Mouse (Mus musculus) erythroblast, embryonic 14.5 days (primary cell): ENCODE data around the gene Chad. TPM values are rescaled to one million over a fixed set of nuclear protein-coding genes. Genes with fewer than 3 reads are reported as not detected.

Experiments
- H3K27me3 ChIP-seq: 2 replicates; pipeline ENCODE4 v1.6.1; 2012; ENCODE audit warnings: inconsistent platforms; ENCODE audit not compliant: control insufficient read depth
- H3K36me3 ChIP-seq: 2 replicates; pipeline ENCODE4 v1.6.1; 2012; ENCODE audit warnings: mild to moderate bottlenecking, inconsistent platforms; ENCODE audit not compliant: control insufficient read depth
- H3K4me1 ChIP-seq: 2 replicates; pipeline ENCODE4 v1.6.1; 2012; ENCODE audit warnings: inconsistent platforms; ENCODE audit not compliant: control insufficient read depth
- H3K4me3 ChIP-seq: replicated peaks from 2 replicates; pipeline ENCODE3; 2012; ENCODE audit warnings: moderate library complexity, mild to moderate bottlenecking, inconsistent platforms
- H3K9me3 ChIP-seq: 2 replicates; pipeline ENCODE4 v1.6.1; 2012; ENCODE audit warnings: low read length, inconsistent platforms, mixed read lengths; ENCODE audit not compliant: control insufficient read depth
- GATA1 ChIP-seq: IDR thresholded peaks from 2 replicates; pipeline ENCODE4 v1.6.1; 2012; ENCODE audit warnings: low read length, inconsistent platforms, mixed read lengths
- TAL1 ChIP-seq: IDR thresholded peaks from 3 replicates; pipeline ENCODE4 v1.6.1; 2012; ENCODE audit warnings: low read length, inconsistent platforms, mixed read lengths
- polyA plus RNA-seq: library from polyadenylated mRNA; stranded (reverse); fragments of >175 nt; gene quantifications from 2 replicates; pipeline ENCODE4 v1.2.3, GENCODE M21; 2012

Gene Chad
- polyA plus RNA-seq, 1 experiment: not detected

DNA sequence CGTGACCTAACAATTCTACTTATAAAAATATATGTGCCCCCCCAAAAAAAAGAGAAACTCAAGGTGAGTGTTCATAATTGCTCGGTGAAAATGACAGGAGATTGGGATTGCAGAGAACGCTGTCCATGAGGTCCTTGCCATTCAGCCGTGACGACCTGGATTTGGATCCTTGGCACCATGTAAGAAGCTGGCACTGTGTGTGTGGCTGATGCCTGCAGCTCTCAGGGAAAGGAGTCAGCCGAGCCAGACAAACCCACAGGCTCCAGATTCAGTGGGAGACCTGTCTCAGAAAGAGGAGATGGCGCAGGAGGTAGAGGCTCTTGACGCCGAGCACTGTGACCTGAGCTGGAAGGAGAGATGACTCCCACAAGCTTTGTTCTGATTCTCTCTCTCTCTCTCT, 11.5 kb downstream of the Chad start:
- Histone ChIP-seq H3K36me3 (no peaks in the 10 kb centered on the region), H3K9me3 (no peaks in the 10 kb centered on the region), H3K4me1 (no peaks in the 10 kb centered on the region), H3K27me3 (no peaks in the 10 kb centered on the region), H3K4me3 (no peak overlapping the region)
- TF ChIP-seq GATA1 (no peak), TAL1 (no peak)

DNA sequence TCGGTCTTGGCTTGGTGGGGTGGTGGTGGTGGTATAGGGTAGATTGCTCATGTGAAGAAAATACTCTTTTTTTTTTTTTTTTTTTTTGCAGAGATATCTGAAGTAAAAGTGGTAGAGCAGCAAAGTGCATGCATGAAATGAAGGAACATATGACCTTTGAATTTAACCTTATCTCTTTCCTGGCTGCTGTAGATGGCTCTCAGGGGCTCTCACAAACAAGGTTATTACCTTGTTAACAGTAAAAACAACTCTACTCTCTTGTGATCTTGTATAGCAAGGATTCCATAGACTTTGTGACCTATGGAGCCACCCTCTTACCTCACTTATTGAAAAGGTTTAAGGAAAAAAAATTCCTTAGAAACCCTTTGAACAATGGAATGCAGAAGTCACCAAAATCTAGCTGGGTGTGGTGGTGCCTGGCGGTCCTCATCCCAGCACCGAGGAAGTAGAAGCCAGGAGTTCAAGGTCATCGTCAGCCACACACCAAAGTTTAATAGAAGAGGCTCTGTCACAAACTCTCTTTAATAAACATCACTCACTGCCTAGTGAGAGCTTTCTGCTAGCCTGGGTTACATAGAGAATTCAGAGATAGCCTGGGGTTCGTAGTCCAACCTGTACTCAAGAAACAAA, 15.4 kb downstream of the Chad start:
- Histone ChIP-seq H3K27me3 (no peaks in the 10 kb centered on the region), H3K4me3 (no peak overlapping the region), H3K36me3 (no peaks in the 10 kb centered on the region), H3K4me1 (no peaks in the 10 kb centered on the region), H3K9me3 (no peaks in the 10 kb centered on the region)
- TF ChIP-seq GATA1 (no peak), TAL1 (no peak)

DNA sequence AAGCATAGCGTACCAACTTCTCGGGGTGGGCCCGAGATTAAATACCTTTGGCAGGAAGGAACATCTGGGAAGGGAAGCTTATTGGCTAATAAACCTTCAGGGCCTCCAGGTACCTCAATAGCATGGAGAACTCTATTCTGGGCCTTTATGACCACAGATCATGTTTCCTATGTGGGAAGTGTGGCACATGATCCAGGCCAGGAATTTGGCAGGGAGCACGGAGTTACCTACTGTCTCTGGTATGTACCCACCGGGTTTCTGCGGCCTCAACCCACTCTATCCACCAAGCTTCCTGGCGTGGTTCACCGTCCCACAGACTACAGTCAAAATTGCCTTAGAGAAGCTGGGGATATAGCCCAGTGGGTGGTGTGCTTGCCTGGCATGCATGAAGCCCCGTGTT, 20.2 kb downstream of the Chad start:
- Histone ChIP-seq H3K4me1 (no peaks in the 10 kb centered on the region), H3K27me3 (no peaks in the 10 kb centered on the region), H3K4me3 (no peak overlapping the region), H3K36me3 (no peaks in the 10 kb centered on the region), H3K9me3 (no peaks in the 10 kb centered on the region)
- no peak for TF ChIP-seq TAL1
- TF ChIP-seq GATA1: no peak

DNA sequence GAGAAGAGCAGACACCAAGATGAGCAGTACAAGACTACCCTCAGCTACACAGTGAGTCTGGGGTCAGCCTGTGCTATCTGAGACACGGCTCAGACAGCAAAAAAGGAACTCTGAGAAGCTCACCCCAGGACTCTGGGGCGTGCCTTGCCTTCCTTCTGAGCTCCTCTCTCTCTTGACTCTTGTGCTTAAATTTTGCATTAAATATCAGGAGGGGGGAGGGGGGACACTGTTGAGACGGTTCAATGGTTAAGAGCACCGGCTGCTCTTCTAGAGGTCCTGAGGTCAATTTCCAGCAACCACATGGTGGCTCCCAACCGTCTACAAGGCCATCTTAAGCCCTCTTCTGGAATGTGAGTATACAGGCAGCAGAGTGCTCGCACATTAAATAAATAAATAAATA, 22.7 kb downstream of the Chad start:
- TF ChIP-seq GATA1: no peak
- no peak for TF ChIP-seq TAL1
- Histone ChIP-seq H3K9me3 (no peaks in the 10 kb centered on the region), H3K4me1 (no peaks in the 10 kb centered on the region), H3K36me3 (no peaks in the 10 kb centered on the region), H3K27me3 (no peaks in the 10 kb centered on the region), H3K4me3 (no peak overlapping the region)

DNA sequence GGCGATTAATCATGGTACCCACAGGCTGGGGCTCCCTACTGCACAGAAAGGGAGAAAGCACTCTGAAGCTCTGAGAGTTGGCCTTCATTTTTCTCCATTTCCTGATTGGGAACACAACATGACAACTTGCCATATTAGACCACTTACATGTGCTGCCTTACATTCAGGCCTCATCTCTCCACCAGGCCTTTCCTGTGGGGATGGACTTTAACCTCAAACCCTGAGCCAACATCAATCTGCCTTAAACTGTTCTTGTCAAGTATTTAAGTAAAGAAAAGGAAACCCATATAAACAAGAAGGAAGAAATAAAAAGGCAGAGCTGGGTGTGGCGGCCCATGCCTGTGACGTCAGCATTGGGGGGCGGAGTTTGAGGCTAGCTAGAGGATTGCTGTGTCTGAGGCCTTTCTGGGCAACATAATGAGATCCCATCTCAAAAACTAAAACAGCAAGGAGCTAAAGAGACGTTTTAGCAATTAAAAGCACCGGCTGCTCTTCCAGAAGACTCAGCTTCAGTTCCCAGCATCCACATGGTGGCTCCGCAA, 31.5 kb downstream of the Chad start:
- H3K36me3 ChIP-seq: no peaks in the 10 kb centered on the region
- peaks cover 4% of the 10 kb centered on the region for H3K4me1 ChIP-seq
- H3K9me3 ChIP-seq: no peaks in the 10 kb centered on the region
- no peak overlapping the region for H3K4me3 ChIP-seq
- TF ChIP-seq TAL1 (no peak), GATA1 (no peak)
- peaks cover 8% of the 10 kb centered on the region for H3K27me3 ChIP-seq

DNA sequence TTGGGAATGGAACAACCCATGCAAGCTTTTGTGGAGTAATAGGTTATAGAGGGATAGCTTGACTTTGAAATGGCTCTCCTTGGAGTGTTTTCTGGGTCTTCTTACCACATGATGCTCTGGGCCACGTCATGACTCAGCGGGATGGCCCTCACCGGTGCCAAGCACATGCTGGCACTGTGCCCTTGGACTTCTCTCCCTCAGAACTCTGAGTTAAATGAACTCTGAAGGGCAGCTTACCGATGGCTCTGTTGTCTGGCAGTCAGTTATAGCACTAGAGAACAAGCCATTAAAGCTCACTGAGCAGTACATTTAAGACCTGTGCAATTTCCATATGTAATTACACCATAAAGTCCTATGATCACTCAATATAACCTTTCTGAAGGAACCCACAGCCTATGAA, 32.5 kb downstream of the Chad start:
- TF ChIP-seq TAL1: no peak
- no peak for TF ChIP-seq GATA1
- H3K36me3 ChIP-seq: no peaks in the 10 kb centered on the region
- H3K4me3 ChIP-seq: no peak overlapping the region
- peaks cover 10% of the 10 kb centered on the region for H3K4me1 ChIP-seq
- H3K9me3 ChIP-seq: no peaks in the 10 kb centered on the region
- peaks cover 17% of the 10 kb centered on the region for H3K27me3 ChIP-seq

DNA sequence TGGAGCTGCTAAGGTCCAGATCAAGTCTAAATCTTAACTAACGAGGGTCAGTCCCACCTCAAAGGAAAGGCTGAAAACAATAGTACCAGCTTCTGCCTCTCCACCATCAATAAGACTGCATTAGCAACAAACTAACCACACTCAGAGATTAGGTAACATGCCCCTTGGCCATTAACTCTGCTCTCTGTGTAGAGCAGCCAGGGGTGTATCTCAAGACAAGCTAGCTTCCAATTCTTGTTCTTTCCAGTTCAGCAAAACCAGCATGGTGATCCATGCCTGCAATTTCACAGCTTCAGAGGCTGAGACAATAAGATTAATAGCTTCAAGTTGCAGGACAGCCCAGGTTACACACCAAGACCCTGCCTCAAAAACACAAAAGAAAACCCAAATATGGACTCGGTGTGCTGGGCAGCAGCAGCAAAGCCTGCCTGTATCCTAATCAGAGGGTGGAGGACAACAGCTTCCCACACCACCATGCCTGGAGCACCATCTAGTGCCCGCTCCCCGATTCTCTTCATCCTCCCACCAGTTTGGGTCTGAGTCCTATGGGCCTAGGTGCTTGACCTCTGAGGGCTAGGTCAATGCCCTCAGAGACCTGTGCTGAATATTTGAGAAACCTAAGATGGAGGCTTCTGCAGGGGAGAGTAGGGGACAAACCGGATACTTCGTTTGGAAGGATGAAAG, 33.7 kb downstream of the Chad start:
- H3K9me3 ChIP-seq: no peaks in the 10 kb centered on the region
- TF ChIP-seq TAL1 (no peak), GATA1 (no peak)
- H3K36me3 ChIP-seq: no peaks in the 10 kb centered on the region
- H3K27me3 ChIP-seq: peaks cover 18% of the 10 kb centered on the region
- H3K4me3 ChIP-seq: no peak overlapping the region
- peaks cover 10% of the 10 kb centered on the region for H3K4me1 ChIP-seq

DNA sequence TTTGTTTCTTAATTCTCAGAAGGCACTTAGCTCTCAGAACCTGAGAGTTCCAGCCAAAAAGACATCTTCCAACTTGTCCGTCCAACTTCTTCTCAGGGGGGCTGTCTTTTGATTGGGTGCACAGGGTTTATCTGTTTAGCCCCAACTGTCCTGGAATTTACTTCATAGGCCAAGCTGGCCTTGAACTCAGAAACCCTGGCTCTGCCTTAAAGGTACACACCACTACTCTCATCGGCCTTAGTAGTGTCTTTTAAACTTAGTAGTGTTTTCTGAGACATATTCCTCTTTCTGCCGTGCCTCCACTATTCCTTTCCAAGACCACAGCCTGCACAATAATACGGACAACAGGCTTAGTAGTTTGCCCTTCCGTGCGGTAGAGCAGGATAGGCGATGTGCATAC, 35.6 kb downstream of the Chad start:
- peaks cover 10% of the 10 kb centered on the region for H3K4me1 ChIP-seq
- TF ChIP-seq TAL1 (no peak), GATA1 (no peak)
- H3K27me3 ChIP-seq: peaks cover 18% of the 10 kb centered on the region
- no peaks in the 10 kb centered on the region for H3K36me3 ChIP-seq
- H3K4me3 ChIP-seq: no peak overlapping the region
- no peaks in the 10 kb centered on the region for H3K9me3 ChIP-seq

DNA sequence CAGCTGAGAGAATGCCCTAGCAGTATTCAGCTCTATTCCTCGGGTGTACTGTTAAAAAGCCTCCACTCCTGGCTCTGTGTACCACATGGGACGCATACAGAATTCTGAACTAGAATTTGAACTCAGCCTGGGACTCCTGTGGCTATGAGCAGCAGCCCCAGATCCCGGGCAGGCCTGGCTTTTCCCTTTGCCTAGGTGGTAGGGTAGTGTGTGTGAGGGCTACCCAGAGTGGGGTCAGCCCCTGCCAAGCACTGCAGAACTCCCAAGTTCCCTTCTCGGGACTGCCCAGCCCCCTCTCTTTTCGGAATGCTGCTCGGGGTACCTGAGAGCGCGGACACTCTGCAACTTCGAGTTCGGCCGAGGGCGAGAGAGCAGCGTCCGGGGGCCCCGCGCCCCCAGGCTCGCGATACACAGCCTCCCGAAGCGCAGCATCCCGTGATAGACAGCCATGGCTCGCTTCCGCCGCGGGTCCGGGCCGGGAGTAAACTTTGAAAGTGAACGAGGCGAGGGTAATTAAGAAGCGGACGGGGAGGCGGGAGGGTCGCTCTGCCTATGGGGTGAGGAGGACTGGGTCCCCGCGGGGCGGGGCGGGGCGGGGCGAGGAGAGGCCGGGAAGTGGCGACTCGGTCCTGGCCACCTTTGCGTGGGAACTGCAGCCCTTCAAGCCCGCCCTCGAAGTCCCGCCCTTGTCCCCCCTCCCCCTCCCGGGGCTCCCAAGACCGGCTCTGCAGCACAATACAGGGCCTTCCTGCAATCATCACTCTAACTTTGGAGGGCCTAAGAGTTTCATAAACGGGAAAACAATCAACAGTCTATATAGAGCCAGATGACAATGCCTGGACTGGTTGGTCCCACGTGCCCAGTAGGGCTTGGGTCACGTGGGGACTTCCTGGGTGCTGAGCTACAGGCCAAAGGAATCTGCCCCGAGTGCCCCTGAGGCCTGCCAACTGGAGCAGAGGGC, 36.8 kb downstream of the Chad start, which contains the start of gene Acsf2:
Gene Acsf2 (minus strand): TSS at position 551 of the 961 bp plus-strand sequence.
- Histone ChIP-seq H3K4me3 (peak within 1 kb of the TSS; percentile 50), H3K9me3 (no peaks in the 10 kb centered on the region)
- TF ChIP-seq GATA1 (no peak), TAL1 (no peak)

More for the DNA sequence above, 36.8 kb downstream of the Chad start, which contains the start of gene Acsf2:
- Histone ChIP-seq H3K4me1 (peaks cover 8% of the 10 kb centered on the region), H3K27me3 (peaks cover 18% of the 10 kb centered on the region), H3K36me3 (no peaks in the 10 kb centered on the region)
